Mouse (Mus musculus) midbrain, embryonic 11.5 days (tissue): ENCODE data around the gene Emsy. TPM values are rescaled to one million over a fixed set of nuclear protein-coding genes. Genes with fewer than 3 reads are reported as not detected.

Source experiments
- ATAC-seq: fragments of 200-750 bp; cut with Nextera tagmentation; 2 replicates; pipeline ENCODE4 v1.8.0; 2017; ENCODE audit warnings: moderate TSS enrichment, moderate library complexity; ENCODE audit not compliant: low FRiP score
- DNase-seq: peaks from one replicate; pipeline ENCODE4 v3.0.0; 2015; ENCODE audit warnings: low spot score; ENCODE audit errors: missing footprints
- H3K27ac ChIP-seq: fragments of 300-500 bp; sonication (generic); 2 replicates; pipeline ENCODE4 v1.5.1; 2014; ENCODE audit warnings: low read depth, low read length
- H3K27me3 ChIP-seq: fragments of 300-500 bp; sonication (generic); 2 replicates; pipeline ENCODE4 v1.6.1; 2014; ENCODE audit warnings: mild to moderate bottlenecking, low read length, moderate library complexity, mixed read lengths; ENCODE audit not compliant: control insufficient read depth, insufficient read depth
- H3K36me3 ChIP-seq: fragments of 300-500 bp; sonication (generic); 2 replicates; pipeline ENCODE4 v1.6.1; 2014; ENCODE audit warnings: mild to moderate bottlenecking, low read length, moderate library complexity, mixed read lengths; ENCODE audit not compliant: control insufficient read depth, insufficient read depth
- H3K4me1 ChIP-seq: fragments of 300-500 bp; sonication (generic); 2 replicates; pipeline ENCODE4 v1.6.1; 2014; ENCODE audit warnings: low read length; ENCODE audit not compliant: control insufficient read depth, insufficient read depth
- H3K4me2 ChIP-seq: fragments of 300-500 bp; sonication (generic); 2 replicates; pipeline ENCODE4 v1.6.1; 2014; ENCODE audit warnings: mild to moderate bottlenecking, moderate library complexity
- H3K4me3 ChIP-seq: fragments of 300-500 bp; sonication (generic); 2 replicates; pipeline ENCODE4 v1.5.1; 2014; ENCODE audit warnings: low read depth, low read length
- H3K9ac ChIP-seq: fragments of 300-500 bp; sonication (generic); 2 replicates; pipeline ENCODE4 v1.6.1; 2014; ENCODE audit warnings: low read length
- H3K9me3 ChIP-seq: fragments of 300-500 bp; sonication (generic); 2 replicates; pipeline ENCODE4 v1.6.1; 2016; ENCODE audit warnings: low read length; ENCODE audit not compliant: control insufficient read depth
- WGBS: fragments of 180-500 bp; shearing (Covaris S2); extraction: QIAGEN DNeasy Blood & Tissue Kit; methylation state at CpG from one replicate; pipeline ENCODE4 v1.1.7; 2014; 5-methylcytosine and 5-hydroxymethylcytosine counted together
- polyA plus RNA-seq: library from polyadenylated mRNA; unstranded; fragments of >200 nt; fragmentation: Nextera tagmentation; extraction: Ambion mirVana; gene quantifications from 2 replicates; pipeline ENCODE4 v1.2.1, GENCODE M21; 2014

The Emsy gene
- polyA plus RNA-seq, 1 experiment from 2014 or later, result 67.9 TPM

- Histone ChIP-seq H3K36me3 (peaks cover 8% of the 10 kb centered on the region; the same call in 1 of the 2 replicates), H3K4me1 (no peaks in the 10 kb centered on the region)
These were observed 59.2 kb downstream of the Emsy start for GRCm38 (mm10) chr7:98597402-98597801.

GRCm38 (mm10) chr7:98594731-98595130 is 61.9 kb downstream of the Emsy start:
- Histone ChIP-seq H3K27ac (no peak overlapping the region), H3K4me3 (no peak overlapping the region), H3K9ac (no peak overlapping the region), H3K4me1 (no peaks in the 10 kb centered on the region), H3K36me3 (peaks cover 12% of the 10 kb centered on the region), H3K9me3 (no peaks in the 10 kb centered on the region), H3K4me2 (no peak overlapping the region), H3K27me3 (no peaks in the 10 kb centered on the region)
- 92% methylated on average over 4 of the region's 4 CpGs for WGBS
- DNase-seq (no peak), ATAC-seq (no peak)

More at GRCm38 (mm10) chr7:98597402-98597801, 59.2 kb downstream of the Emsy start:
- ATAC-seq (no peak), DNase-seq (no peak)
- Histone ChIP-seq H3K9me3 (no peaks in the 10 kb centered on the region), H3K27me3 (no peaks in the 10 kb centered on the region), H3K9ac (no peak overlapping the region), H3K4me2 (no peak overlapping the region), H3K27ac (no peak overlapping the region), H3K4me3 (no peak overlapping the region)
- 86% methylated on average over 8 of the region's 8 CpGs for WGBS

GRCm38 (mm10) chr7:98593276-98593675 is 63.3 kb downstream of the Emsy start:
- H3K36me3 ChIP-seq, result peaks cover 12% of the 10 kb centered on the region

DNA sequence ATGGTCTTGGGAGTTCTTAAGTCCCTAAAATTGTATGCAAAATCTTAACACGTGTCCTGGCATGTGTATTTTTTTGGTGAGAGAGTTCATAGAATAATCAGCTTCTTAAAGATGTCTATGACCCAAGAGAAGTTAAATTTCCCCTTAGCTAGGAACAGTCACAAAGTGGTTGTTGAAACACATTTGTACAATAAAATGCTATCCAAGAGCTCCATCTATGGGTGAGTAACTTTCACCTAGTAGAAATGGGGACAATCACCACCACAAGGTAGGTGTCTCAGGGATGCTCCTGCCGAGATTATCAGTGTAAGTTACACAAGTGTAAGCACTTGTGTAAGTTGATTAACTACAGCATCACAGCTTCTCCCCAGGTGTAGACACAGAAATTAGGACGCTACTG is 67.6 kb downstream of the Emsy start:
- Histone ChIP-seq H3K4me1 (no peaks in the 10 kb centered on the region), H3K9me3 (no peaks in the 10 kb centered on the region), H3K4me2 (no peak overlapping the region), H3K36me3 (peaks cover 6% of the 10 kb centered on the region), H3K4me3 (no peak overlapping the region), H3K27me3 (no peaks in the 10 kb centered on the region), H3K9ac (no peak overlapping the region), H3K27ac (no peak overlapping the region)
- ATAC-seq (no peak), DNase-seq (no peak)
- 81% methylated on average over 3 of the region's 3 CpGs for WGBS

More at GRCm38 (mm10) chr7:98593276-98593675, 63.3 kb downstream of the Emsy start:
- Histone ChIP-seq H3K4me1 (no peaks in the 10 kb centered on the region), H3K27ac (no peak overlapping the region), H3K9me3 (no peaks in the 10 kb centered on the region), H3K9ac (no peak overlapping the region), H3K4me3 (no peak overlapping the region), H3K27me3 (no peaks in the 10 kb centered on the region), H3K4me2 (no peak overlapping the region)
- ATAC-seq (no peak), DNase-seq (no peak)
- 86% methylated on average over 6 of the region's 6 CpGs for WGBS

- H3K36me3 ChIP-seq, result peaks cover 4% of the 10 kb centered on the region
- H3K9me3 ChIP-seq, result no peaks in the 10 kb centered on the region
- WGBS, result 87% methylated on average over 3 of the region's 3 CpGs
- ATAC-seq (no peak), DNase-seq (no peak)
- no peak overlapping the region for H3K9ac ChIP-seq
- no peaks in the 10 kb centered on the region for H3K4me1 ChIP-seq
- no peak overlapping the region for H3K27ac ChIP-seq
- no peak overlapping the region for H3K4me3 ChIP-seq
- H3K27me3 ChIP-seq, result no peaks in the 10 kb centered on the region
- no peak overlapping the region for H3K4me2 ChIP-seq
These were observed 70.3 kb downstream of the Emsy start for GRCm38 (mm10) chr7:98586313-98586712.

DNA sequence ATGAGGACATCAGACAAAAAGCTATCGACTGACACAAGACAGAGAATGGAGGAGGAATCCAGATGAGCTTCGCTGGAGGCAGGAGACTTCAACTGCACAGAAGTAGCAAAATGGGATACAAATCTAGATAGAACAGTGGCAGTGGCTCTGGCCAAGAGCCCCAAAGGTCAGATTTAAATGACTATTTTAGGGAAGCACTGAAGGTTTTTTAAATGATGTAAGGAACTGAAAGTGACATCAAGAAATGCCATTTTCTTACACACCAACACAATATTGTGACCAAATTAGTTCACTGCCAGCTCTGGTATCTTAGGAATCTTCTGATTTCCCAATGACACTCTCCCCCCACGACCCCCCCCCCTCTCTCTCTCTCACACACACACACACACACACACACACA is 72.0 kb downstream of the Emsy start:
- H3K9me3 ChIP-seq, result no peaks in the 10 kb centered on the region
- H3K27me3 ChIP-seq, result no peaks in the 10 kb centered on the region
- H3K36me3 ChIP-seq, result no peaks in the 10 kb centered on the region
- H3K9ac ChIP-seq, result no peak overlapping the region
- H3K4me2 ChIP-seq, result no peak overlapping the region
- no peak overlapping the region for H3K27ac ChIP-seq
- DNase-seq (no peak), ATAC-seq (no peak)
- H3K4me3 ChIP-seq, result no peak overlapping the region
- 65% methylated on average over 3 of the region's 3 CpGs for WGBS
- H3K4me1 ChIP-seq, result no peaks in the 10 kb centered on the region

- no peaks in the 10 kb centered on the region for H3K36me3 ChIP-seq
- H3K4me1 ChIP-seq, result no peaks in the 10 kb centered on the region
- ATAC-seq, result no peak
- no peaks in the 10 kb centered on the region for H3K27me3 ChIP-seq
- H3K4me3 ChIP-seq, result no peak overlapping the region
- H3K27ac ChIP-seq, result no peak overlapping the region
- DNase-seq, result no peak
- H3K4me2 ChIP-seq, result no peak overlapping the region
- WGBS, result 92% methylated on average over 4 of the region's 4 CpGs
- no peaks in the 10 kb centered on the region for H3K9me3 ChIP-seq
- H3K9ac ChIP-seq, result no peak overlapping the region
These were observed 75.3 kb downstream of the Emsy start for GRCm38 (mm10) chr7:98581266-98581665.

DNA sequence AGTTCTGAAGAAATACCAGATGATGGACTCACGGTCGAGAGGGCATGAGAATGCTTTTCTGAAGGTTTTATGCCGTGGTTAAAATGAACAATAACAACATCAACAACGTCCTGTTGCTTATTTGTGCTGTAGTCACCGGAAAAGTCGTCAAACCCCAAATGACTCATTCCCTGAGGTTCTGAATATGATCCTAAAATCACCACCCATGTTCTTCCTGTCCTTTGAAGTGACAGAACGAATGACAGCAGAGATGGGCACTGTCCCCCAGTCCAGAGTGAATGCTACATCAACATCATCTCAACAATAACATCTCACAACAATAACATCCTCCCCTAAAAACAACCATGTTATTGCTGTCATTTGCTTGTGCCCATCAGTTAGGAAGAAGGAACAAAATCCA is 76.1 kb downstream of the Emsy start:
- H3K27ac ChIP-seq, result no peak overlapping the region
- no peak overlapping the region for H3K4me3 ChIP-seq
- no peaks in the 10 kb centered on the region for H3K36me3 ChIP-seq
- no peaks in the 10 kb centered on the region for H3K27me3 ChIP-seq
- no peaks in the 10 kb centered on the region for H3K4me1 ChIP-seq
- no peak overlapping the region for H3K9ac ChIP-seq
- whole genome bisulfite sequencing, result 79% methylated on average over 7 of the region's 7 CpGs
- ATAC-seq, result no peak
- no peak for DNase-seq
- no peak overlapping the region for H3K4me2 ChIP-seq
- no peaks in the 10 kb centered on the region for H3K9me3 ChIP-seq

- DNase-seq (no peak), ATAC-seq (no peak)
- Histone ChIP-seq H3K4me1 (no peaks in the 10 kb centered on the region), H3K9me3 (no peaks in the 10 kb centered on the region), H3K36me3 (no peaks in the 10 kb centered on the region), H3K9ac (no peak overlapping the region), H3K27me3 (no peaks in the 10 kb centered on the region), H3K4me3 (no peak overlapping the region), H3K4me2 (no peak overlapping the region), H3K27ac (no peak overlapping the region)
- 85% methylated on average over 6 of the region's 6 CpGs for WGBS
These were observed 76.9 kb downstream of the Emsy start for GRCm38 (mm10) chr7:98579731-98580130.

DNA sequence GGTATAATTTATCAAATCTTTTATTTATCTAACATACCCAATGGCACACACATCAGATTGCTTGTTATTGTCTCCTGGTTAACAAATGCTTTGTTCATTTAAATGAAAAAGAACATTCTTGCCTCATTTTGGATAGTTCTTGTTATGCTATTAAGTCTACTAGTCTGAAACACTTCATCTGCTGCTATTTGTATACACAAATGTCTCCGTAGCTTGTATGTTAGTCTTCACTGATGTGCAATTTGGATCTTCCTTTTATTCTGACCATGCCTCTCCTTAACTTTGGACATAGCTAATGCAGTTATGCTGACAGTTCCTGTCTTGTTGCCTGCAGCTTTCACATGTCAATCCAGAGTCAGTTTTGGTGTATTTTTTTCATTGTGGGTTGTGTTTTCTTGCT is 79.1 kb downstream of the Emsy start:
- no peak overlapping the region for H3K9ac ChIP-seq
- H3K4me2 ChIP-seq, result no peak overlapping the region
- ATAC-seq (no peak), DNase-seq (no peak)
- no peaks in the 10 kb centered on the region for H3K27me3 ChIP-seq
- no peaks in the 10 kb centered on the region for H3K9me3 ChIP-seq
- H3K4me3 ChIP-seq, result no peak overlapping the region
- 93% methylated on average over 1 of the region's 1 CpGs for WGBS
- no peaks in the 10 kb centered on the region for H3K36me3 ChIP-seq
- 0 out of 2 replicates have a peak, but pooled peaks cover 2% of the 10 kb centered on the region for H3K4me1 ChIP-seq
- H3K27ac ChIP-seq, result no peak overlapping the region
